ENCODE assay signal across 18 mouse cellular contexts in the genomic region with DNA sequence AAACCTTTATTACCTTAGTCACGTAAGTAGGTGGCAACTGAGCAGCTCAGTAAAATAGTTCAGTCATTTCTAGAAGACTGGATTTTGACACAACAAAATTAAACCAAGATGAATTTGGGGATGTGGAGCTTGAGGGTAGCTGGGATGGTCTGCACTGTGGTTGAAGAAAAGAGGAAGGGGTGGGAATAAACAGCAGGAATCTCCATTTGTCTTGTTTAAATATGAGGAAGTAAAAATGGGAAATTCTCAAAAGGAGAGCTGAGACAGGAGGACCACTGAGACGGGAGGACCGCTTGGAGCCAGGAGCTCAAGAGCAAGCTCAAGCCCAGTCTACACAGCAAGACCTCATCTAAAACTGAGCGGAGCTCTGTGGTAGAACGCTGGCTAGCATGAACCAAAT.
"Had no signal": no experiment of that assay in that cellular context is flagged by ENCODE, and none has a peak within 500 bp of the region (broad histone marks: within the 10 kb centered on the region; RNA-seq: fewer than 3 reads in every experiment).

No protein-coding gene starts in this region.

- ATAC-seq: midbrain, embryonic 13.5 days; midbrain, embryonic 16.5 days had no signal

- H3K27me3 ChIP-seq: midbrain, embryonic 13.5 days; neural tube, embryonic 13.5 days; neural tube, embryonic 15.5 days had no signal

- DNase-seq: lung, adult 18-20 months; lung, embryonic 14.5 days; lung, postnatal 10 days; lung, postnatal 4 days; retina, postnatal 1 day; right cerebral cortex, adult 18-20 months; right cerebral cortex, postnatal 25 days; right cerebral cortex, postnatal 4 days; spleen, adult 18-20 months; thymus, adult 18-20 months; thymus, postnatal 14 days; thymus, postnatal 36 days had no signal

- H3K4me1 ChIP-seq: midbrain, embryonic 13.5 days; neural tube, embryonic 13.5 days; neural tube, embryonic 15.5 days had no signal

- H3K36me3 ChIP-seq: midbrain, embryonic 13.5 days; neural tube, embryonic 13.5 days; neural tube, embryonic 15.5 days had no signal

- H3K4me3 ChIP-seq: megakaryocyte, embryonic 14.5 days; midbrain, embryonic 13.5 days; myocyte; neural tube, embryonic 13.5 days; neural tube, embryonic 15.5 days had no signal

- H3K27ac ChIP-seq: midbrain, embryonic 13.5 days; neural tube, embryonic 13.5 days; neural tube, embryonic 15.5 days had no signal

- H3K9me3 ChIP-seq: megakaryocyte, embryonic 14.5 days; midbrain, embryonic 13.5 days; neural tube, embryonic 13.5 days; neural tube, embryonic 15.5 days had no signal
